Mouse (Mus musculus): ENCODE results near the gene Hnrnpl. TPM values are rescaled to one million over a fixed set of nuclear protein-coding genes. Genes with fewer than 3 reads are reported as not detected.

The Hnrnpl gene
- total and polyA plus RNA-seq, 2 experiments from 2014 or later = 171 to 259 TPM

DNA sequence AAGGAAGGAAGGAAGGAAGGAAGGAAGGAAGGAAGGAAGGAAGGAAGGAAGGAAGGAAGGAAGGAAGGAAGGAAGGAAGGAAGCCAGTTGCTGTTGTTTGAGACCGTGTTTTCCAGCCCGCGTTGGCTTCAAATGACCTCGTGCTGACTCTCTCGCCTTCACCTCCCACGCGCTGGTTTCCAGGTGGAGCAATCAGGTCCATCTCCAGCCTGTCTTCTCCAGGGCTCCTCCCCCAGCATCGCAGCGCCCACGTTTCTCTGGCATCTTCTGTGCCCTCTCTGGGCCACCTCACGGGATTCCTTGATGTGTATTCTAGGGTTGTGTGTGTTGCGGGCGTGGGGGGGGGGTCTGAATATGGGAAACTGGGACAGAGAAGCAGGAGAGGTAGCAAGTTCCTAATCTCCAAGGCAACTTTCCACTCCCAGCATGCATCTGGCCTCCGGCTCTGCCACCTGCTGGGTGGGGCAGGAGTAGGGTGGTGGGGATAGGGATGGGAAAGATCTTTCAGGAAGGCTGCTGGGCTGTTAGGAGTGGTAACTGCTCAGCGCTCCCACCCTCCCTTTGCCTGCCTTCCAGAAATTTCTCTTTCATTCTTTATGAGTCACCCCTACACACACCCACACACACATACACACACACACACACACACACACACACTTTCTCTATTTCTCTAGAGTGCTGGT, 54.6 kb downstream of the Hnrnpl start:
- no peak for DNase-seq (ENCODE audit: low spot score)
- no peak overlapping the region for H3K9ac ChIP-seq (replicated peaks; ENCODE audit: low read depth, low read length)
- H3K4me2 ChIP-seq (ENCODE audit: low read depth, low read length) = no peak overlapping the region
- WGBS = 72% methylated on average over 15 of the region's 15 CpGs
- peaks cover 4% of the 10 kb centered on the region; the same call in 1 of the 2 replicates for H3K9me3 ChIP-seq (replicated peaks; ENCODE audit: control insufficient read depth, low read length)
- ATAC-seq (ENCODE audit: insufficient read depth, low read depth) = no peak
- H3K27ac ChIP-seq (ENCODE audit: low read depth) = no peak overlapping the region
- TF ChIP-seq CTCF (IDR thresholded peaks at IDR 0.05; ENCODE audit: low read depth) (no peak), EP300 (IDR thresholded peaks at IDR 0.05; ENCODE audit: low read depth) (no peak)
- peaks cover 9% of the 10 kb centered on the region; the same call in 1 of the 2 replicates for H3K4me1 ChIP-seq (ENCODE audit: control insufficient read depth, insufficient read depth)
- H3K36me3 ChIP-seq (replicated peaks; ENCODE audit: control insufficient read depth, insufficient read depth, low read length) = no peaks in the 10 kb centered on the region
- no peak overlapping the region for H3K4me3 ChIP-seq (ENCODE audit: low read depth, low read length)
- H3K27me3 ChIP-seq (ENCODE audit: control insufficient read depth, insufficient read depth, low read length) = no peaks in the 10 kb centered on the region

DNA sequence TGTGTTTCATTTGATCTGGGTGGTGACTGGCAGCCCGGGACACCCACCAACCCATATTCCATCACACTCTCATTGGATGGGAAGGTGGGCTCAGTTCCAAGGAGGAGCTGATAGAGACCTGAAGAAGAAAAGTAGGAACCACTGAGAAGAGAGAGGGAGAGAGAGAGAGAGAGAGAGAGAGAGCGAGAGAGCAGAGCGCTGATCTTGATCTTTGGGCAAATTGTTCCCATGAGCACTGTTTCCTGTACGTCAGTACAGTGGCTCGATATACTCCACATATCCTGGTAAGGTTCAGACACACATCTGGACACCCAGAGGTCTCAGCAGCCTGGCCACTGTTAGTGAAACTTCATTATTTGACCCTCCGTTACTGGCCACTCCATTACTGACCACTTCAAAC, 55.2 kb downstream of the Hnrnpl start, which contains the start of gene Lgals7:
Lgals7 (plus strand) TSS at position 314 of the 400 bp plus-strand sequence.
- WGBS = 72% methylated on average over 6 of the region's 6 CpGs
- TF ChIP-seq EP300 (IDR thresholded peaks at IDR 0.05; ENCODE audit: low read depth) (no peak), CTCF (IDR thresholded peaks at IDR 0.05; ENCODE audit: low read depth) (no peak)
- H3K27ac ChIP-seq (ENCODE audit: low read depth) = no peak within 1 kb of the TSS
- no peaks in the 10 kb centered on the region for H3K27me3 ChIP-seq (ENCODE audit: control insufficient read depth, insufficient read depth, low read length)
- H3K9ac ChIP-seq (replicated peaks; ENCODE audit: low read depth, low read length) = no peak within 1 kb of the TSS
- no peak within 1 kb of the TSS for H3K4me3 ChIP-seq (ENCODE audit: low read depth, low read length)
- ATAC-seq (ENCODE audit: insufficient read depth, low read depth) = no peak
- H3K36me3 ChIP-seq (replicated peaks; ENCODE audit: control insufficient read depth, insufficient read depth, low read length) = no peaks in the 10 kb centered on the region
- no peak within 1 kb of the TSS for H3K4me2 ChIP-seq (ENCODE audit: low read depth, low read length)
- peaks cover 4% of the 10 kb centered on the region; the same call in 1 of the 2 replicates for H3K9me3 ChIP-seq (replicated peaks; ENCODE audit: control insufficient read depth, low read length)
- peaks cover 9% of the 10 kb centered on the region; the same call in 1 of the 2 replicates for H3K4me1 ChIP-seq (ENCODE audit: control insufficient read depth, insufficient read depth)
- DNase-seq (ENCODE audit: low spot score) = no peak

DNA sequence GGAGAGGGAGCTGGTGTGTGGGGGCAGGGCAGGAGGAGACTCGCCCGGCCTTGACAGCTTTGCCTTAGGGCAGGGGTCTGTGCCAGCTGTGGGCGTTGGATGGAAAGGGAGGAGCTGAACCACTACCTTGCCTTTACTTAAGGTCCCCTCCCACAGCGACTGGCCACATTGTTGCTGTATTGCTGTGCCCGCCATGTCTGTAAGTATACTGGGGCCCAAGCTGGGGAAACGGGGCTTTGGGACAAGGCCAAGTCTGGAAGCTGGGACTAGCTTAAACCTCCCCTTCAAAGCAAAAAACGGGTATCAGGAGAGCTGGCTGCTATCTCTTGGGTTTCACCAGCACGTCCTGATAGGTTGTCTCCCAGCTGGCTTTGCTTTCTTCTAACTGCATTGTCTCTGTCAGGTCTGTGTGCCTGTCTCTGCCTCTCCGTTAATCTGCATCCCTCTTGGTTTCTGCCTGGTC, 56.0 kb downstream of the Hnrnpl start:
- Histone ChIP-seq H3K4me2 (ENCODE audit: low read depth, low read length) (no peak overlapping the region), H3K36me3 (replicated peaks; ENCODE audit: control insufficient read depth, insufficient read depth, low read length) (no peaks in the 10 kb centered on the region), H3K4me1 (ENCODE audit: control insufficient read depth, insufficient read depth) (peaks cover 9% of the 10 kb centered on the region; the same call in 1 of the 2 replicates), H3K4me3 (ENCODE audit: low read depth, low read length) (no peak overlapping the region), H3K9ac (replicated peaks; ENCODE audit: low read depth, low read length) (no peak overlapping the region), H3K9me3 (replicated peaks; ENCODE audit: control insufficient read depth, low read length) (peaks cover 4% of the 10 kb centered on the region; the same call in 1 of the 2 replicates), H3K27me3 (ENCODE audit: control insufficient read depth, insufficient read depth, low read length) (no peaks in the 10 kb centered on the region), H3K27ac (ENCODE audit: low read depth) (no peak overlapping the region)
- TF ChIP-seq EP300 (IDR thresholded peaks at IDR 0.05; ENCODE audit: low read depth) = no peak
- no peak for TF ChIP-seq CTCF (IDR thresholded peaks at IDR 0.05; ENCODE audit: low read depth)
- 33% methylated on average over 9 of the region's 9 CpGs for WGBS
- no peak for DNase-seq (ENCODE audit: low spot score)
- ATAC-seq (ENCODE audit: insufficient read depth, low read depth) = no peak

DNA sequence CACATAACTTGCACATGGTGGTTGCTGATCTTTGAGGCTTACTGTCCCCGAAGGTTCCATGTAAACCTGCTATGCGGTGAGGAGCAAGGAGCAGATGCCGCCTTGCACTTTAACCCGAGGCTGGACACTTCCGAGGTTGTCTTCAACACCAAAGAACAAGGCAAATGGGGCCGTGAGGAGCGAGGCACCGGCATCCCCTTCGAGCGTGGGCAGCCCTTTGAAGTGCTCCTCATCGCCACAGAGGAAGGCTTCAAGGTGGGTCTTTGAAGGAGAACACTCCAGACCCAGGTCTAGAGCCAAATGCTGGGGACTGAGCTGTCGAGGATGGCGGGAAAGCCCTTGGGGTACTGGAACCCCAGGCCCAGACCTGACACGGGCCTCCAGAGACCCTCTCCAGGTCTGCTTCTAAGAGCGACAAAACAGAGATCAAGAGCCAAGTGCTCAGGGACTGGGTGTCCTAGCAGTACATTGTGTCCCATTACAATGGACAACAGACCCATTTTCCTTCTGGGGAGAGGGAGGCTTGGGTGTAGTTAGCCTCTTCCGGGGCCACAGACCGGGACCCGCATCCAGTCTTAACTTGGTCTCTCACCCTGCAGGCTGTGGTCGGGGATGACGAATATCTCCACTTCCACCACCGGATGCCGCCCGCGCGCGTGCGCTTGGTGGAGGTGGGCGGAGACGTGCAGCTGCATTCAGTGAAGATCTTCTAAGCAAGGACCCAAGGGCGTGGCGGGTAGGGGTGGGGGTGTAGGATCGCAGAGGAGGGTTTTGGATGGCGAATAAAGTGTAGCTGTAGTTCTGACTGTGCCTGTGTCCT, 57.4 kb downstream of the Hnrnpl start:
- Histone ChIP-seq H3K4me1 (ENCODE audit: control insufficient read depth, insufficient read depth) (peaks cover 9% of the 10 kb centered on the region; the same call in 1 of the 2 replicates), H3K36me3 (replicated peaks; ENCODE audit: control insufficient read depth, insufficient read depth, low read length) (no peaks in the 10 kb centered on the region), H3K4me2 (ENCODE audit: low read depth, low read length) (peak overlapping the region; percentile 39), H3K27me3 (ENCODE audit: control insufficient read depth, insufficient read depth, low read length) (no peaks in the 10 kb centered on the region), H3K9me3 (replicated peaks; ENCODE audit: control insufficient read depth, low read length) (peaks cover 4% of the 10 kb centered on the region; the same call in 1 of the 2 replicates), H3K27ac (ENCODE audit: low read depth) (peak overlapping the region; percentile 12; the same call in 1 of the 2 replicates), H3K9ac (replicated peaks; ENCODE audit: low read depth, low read length) (0 out of 2 replicates have a peak overlapping the region, but pooled peaks have one; percentile 14), H3K4me3 (ENCODE audit: low read depth, low read length) (peak overlapping the region; percentile 12; the same call in 1 of the 2 replicates)
- TF ChIP-seq EP300 (IDR thresholded peaks at IDR 0.05; ENCODE audit: low read depth) (no peak), CTCF (IDR thresholded peaks at IDR 0.05; ENCODE audit: low read depth) (peak; percentile 21; the same call in 1 of the 2 replicates)
- 39% methylated on average over 33 of the region's 33 CpGs for WGBS
- ATAC-seq (ENCODE audit: insufficient read depth, low read depth) (peak; percentile 67), DNase-seq (ENCODE audit: low spot score) (peak; percentile 66)

DNA sequence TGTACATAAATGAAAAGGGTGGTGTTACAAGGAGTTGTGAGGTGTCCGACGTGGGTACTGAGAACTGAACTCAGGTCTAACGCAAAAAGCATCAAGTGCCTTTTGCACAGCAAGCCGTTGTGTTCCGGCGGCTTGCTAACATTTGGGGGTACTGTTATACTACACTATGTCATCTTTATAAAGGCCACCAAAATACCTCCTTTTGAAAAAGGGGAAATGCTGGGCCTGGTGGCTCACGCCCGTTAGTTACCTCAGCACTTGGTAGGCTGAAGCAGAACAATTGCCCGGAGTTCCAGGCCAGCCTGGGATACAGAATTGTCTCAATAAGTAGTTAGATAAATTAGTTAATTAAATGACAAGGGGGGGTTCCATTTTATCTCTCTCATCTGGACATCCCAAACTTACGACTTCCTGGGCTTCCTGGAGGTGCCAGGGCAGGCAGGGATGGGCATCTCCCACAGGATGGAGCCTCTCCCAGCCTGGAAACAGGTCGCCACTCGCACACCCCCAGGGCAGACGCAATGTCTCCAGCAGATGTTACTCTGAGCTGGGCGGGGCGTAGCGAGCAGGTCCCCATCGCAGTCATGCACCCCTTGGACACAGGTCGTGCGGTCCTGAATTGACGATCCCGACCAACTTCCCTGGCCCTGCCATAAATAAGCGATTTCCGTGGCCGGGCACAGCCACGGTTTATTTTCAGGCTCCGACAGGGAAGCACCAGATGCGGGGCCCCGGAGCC, 58.6 kb downstream of the Hnrnpl start:
- DNase-seq (ENCODE audit: low spot score) (no peak), ATAC-seq (ENCODE audit: insufficient read depth, low read depth) (no peak)
- peaks cover 9% of the 10 kb centered on the region; the same call in 1 of the 2 replicates for H3K4me1 ChIP-seq (ENCODE audit: control insufficient read depth, insufficient read depth)
- H3K27me3 ChIP-seq (ENCODE audit: control insufficient read depth, insufficient read depth, low read length) = no peaks in the 10 kb centered on the region
- TF ChIP-seq EP300 (IDR thresholded peaks at IDR 0.05; ENCODE audit: low read depth) (no peak), CTCF (IDR thresholded peaks at IDR 0.05; ENCODE audit: low read depth) (no peak)
- no peak overlapping the region; the same call in 1 of the 2 replicates for H3K4me3 ChIP-seq (ENCODE audit: low read depth, low read length)
- H3K9me3 ChIP-seq (replicated peaks; ENCODE audit: control insufficient read depth, low read length) = no peaks in the 10 kb centered on the region
- H3K36me3 ChIP-seq (replicated peaks; ENCODE audit: control insufficient read depth, insufficient read depth, low read length) = no peaks in the 10 kb centered on the region
- no peak overlapping the region for H3K9ac ChIP-seq (replicated peaks; ENCODE audit: low read depth, low read length)
- 0 out of 2 replicates have a peak overlapping the region, but pooled peaks have one; percentile 27 for H3K27ac ChIP-seq (ENCODE audit: low read depth)
- H3K4me2 ChIP-seq (ENCODE audit: low read depth, low read length) = no peak overlapping the region
- WGBS = 90% methylated on average over 28 of the region's 28 CpGs
